Mouse (Mus musculus) kidney, embryonic 15.5 days (tissue): ENCODE measurements around the gene 4931400O07Rik. TPM values are rescaled to one million over a fixed set of nuclear protein-coding genes. Genes with fewer than 3 reads are reported as not detected.

ENCODE experiments used
- ATAC-seq: fragments of 200-750 bp; cut with Nextera tagmentation; replicated peaks from 2 replicates; pipeline ENCODE4 v1.8.0; 2017; ENCODE audit warnings: moderate TSS enrichment; ENCODE audit not compliant: low FRiP score
- H3K27ac ChIP-seq: fragments of 300-500 bp; sonication (generic); 2 replicates; pipeline ENCODE4 v1.5.1; 2015; ENCODE audit warnings: mild to moderate bottlenecking, inconsistent platforms
- H3K27me3 ChIP-seq: fragments of 300-500 bp; sonication (generic); 2 replicates; pipeline ENCODE4 v1.6.1; 2015; ENCODE audit warnings: inconsistent platforms
- H3K36me3 ChIP-seq: fragments of 300-500 bp; sonication (generic); 2 replicates; pipeline ENCODE4 v1.6.1; 2015; ENCODE audit warnings: inconsistent platforms
- H3K4me1 ChIP-seq: fragments of 300-500 bp; sonication (generic); 2 replicates; pipeline ENCODE4 v1.6.1; 2015; ENCODE audit warnings: inconsistent platforms
- H3K4me2 ChIP-seq: fragments of 300-500 bp; sonication (generic); 2 replicates; pipeline ENCODE4 v1.6.1; 2015; ENCODE audit warnings: moderate library complexity, mild to moderate bottlenecking, inconsistent platforms
- H3K4me3 ChIP-seq: fragments of 300-500 bp; sonication (generic); replicated peaks from 2 replicates; pipeline ENCODE4 v1.5.1; 2015; ENCODE audit warnings: mild to moderate bottlenecking, inconsistent platforms
- H3K9ac ChIP-seq: fragments of 300-500 bp; sonication (generic); 2 replicates; pipeline ENCODE4 v1.6.1; 2015; ENCODE audit warnings: mild to moderate bottlenecking, inconsistent platforms
- H3K9me3 ChIP-seq: fragments of 300-500 bp; sonication (generic); replicated peaks from 2 replicates; pipeline ENCODE4 v1.6.1; 2016; ENCODE audit warnings: inconsistent platforms
- WGBS: fragments of 180-500 bp; shearing (Covaris S2); methylation state at CpG from one replicate; pipeline ENCODE4 v1.1.7; 2015; ENCODE audit warnings: mixed read lengths; 5-methylcytosine and 5-hydroxymethylcytosine counted together
- polyA plus RNA-seq: library from polyadenylated mRNA; unstranded; fragments of >200 nt; fragmentation: Nextera tagmentation; extraction: Ambion mirVana; gene quantifications from 2 replicates; pipeline ENCODE4 v1.2.1, GENCODE M21; 2015

The 4931400O07Rik gene
- not detected in 2 replicates for polyA plus RNA-seq

DNA sequence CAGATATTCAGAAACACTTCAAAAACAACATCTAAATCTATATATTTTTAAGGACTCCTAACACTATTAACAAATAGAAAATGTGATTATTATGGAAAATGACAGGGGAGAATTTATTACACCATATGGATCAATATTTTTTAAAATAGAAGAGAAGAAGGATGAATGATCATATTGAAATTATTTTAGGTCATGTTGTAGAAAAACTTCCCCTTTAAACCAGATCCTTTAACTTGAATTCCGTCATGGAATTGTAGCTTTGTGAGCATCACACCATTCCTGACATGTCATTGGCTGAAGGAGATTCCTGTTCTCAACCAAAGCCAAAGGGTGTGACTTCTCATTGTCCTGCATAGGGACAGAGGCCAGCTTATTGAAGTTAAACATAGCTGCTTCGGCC is at the start of gene 4931400O07Rik:
TSS of gene 4931400O07Rik (plus strand) at position 301 of the 400 bp plus-strand sequence.
- Histone ChIP-seq H3K9me3 (no peaks in the 10 kb centered on the region), H3K4me1 (no peaks in the 10 kb centered on the region), H3K27me3 (no peaks in the 10 kb centered on the region), H3K9ac (no peak within 1 kb of the TSS), H3K27ac (no peak within 1 kb of the TSS), H3K4me2 (no peak within 1 kb of the TSS), H3K36me3 (no peaks in the 10 kb centered on the region), H3K4me3 (no peak within 1 kb of the TSS)
- ATAC-seq, result no peak
- 86% methylated on average over 2 of the region's 2 CpGs for WGBS

Other genes with a start within 250 kb of the 4931400O07Rik start
- 0.27 TPM in 1 of 2 replicates, not detected in the other for gene 4933402E13Rik, start 184.5 kb upstream of the 4931400O07Rik start, polyA plus RNA-seq